Mouse (Mus musculus) heart, embryonic 11.5 days (tissue): ENCODE measurements around the gene Parp3. TPM values are rescaled to one million over a fixed set of nuclear protein-coding genes. Genes with fewer than 3 reads are reported as not detected.
A peak's percentile ranks its signal among the peaks of the same experiment; 100 is the strongest.

Experiments used
- ATAC-seq: fragments of 200-750 bp; cut with Nextera tagmentation; replicated peaks from 2 replicates; pipeline ENCODE4 v1.8.0; 2017; ENCODE audit warnings: moderate library complexity; ENCODE audit not compliant: insufficient number of reproducible peaks, low FRiP score, low TSS enrichment
- H3K27ac ChIP-seq: fragments of 300-500 bp; sonication (generic); 2 replicates; pipeline ENCODE4 v1.5.1; 2014; ENCODE audit warnings: mild to moderate bottlenecking, low read depth, low read length
- H3K27me3 ChIP-seq: fragments of 300-500 bp; sonication (generic); 2 replicates; pipeline ENCODE4 v1.6.1; 2014; ENCODE audit warnings: mild to moderate bottlenecking, low read length, mixed read lengths; ENCODE audit not compliant: control insufficient read depth, insufficient read depth
- H3K36me3 ChIP-seq: fragments of 300-500 bp; sonication (generic); 2 replicates; pipeline ENCODE4 v1.6.1; 2014; ENCODE audit warnings: mild to moderate bottlenecking, low read length, moderate library complexity, mixed read lengths; ENCODE audit not compliant: control insufficient read depth, insufficient read depth
- H3K4me1 ChIP-seq: fragments of 300-500 bp; sonication (generic); 2 replicates; pipeline ENCODE4 v1.6.1; 2014; ENCODE audit warnings: low read length; ENCODE audit not compliant: control insufficient read depth, insufficient read depth
- H3K4me2 ChIP-seq: fragments of 300-500 bp; sonication (generic); 2 replicates; pipeline ENCODE4 v1.6.1; 2014; ENCODE audit warnings: mild to moderate bottlenecking, moderate library complexity
- H3K4me3 ChIP-seq: fragments of 300-500 bp; sonication (generic); 2 replicates; pipeline ENCODE4 v1.5.1; 2014; ENCODE audit warnings: low read depth, low read length
- H3K9ac ChIP-seq: fragments of 300-500 bp; sonication (generic); 2 replicates; pipeline ENCODE4 v1.6.1; 2014; ENCODE audit warnings: mild to moderate bottlenecking, low read depth, low read length, moderate library complexity
- H3K9me3 ChIP-seq: fragments of 300-500 bp; sonication (generic); replicated peaks from 2 replicates; pipeline ENCODE4 v1.6.1; 2016; ENCODE audit warnings: low read length; ENCODE audit not compliant: control insufficient read depth
- WGBS: fragments of 180-500 bp; shearing (Covaris S2); extraction: QIAGEN DNeasy Blood & Tissue Kit; methylation state at CpG from one replicate; pipeline ENCODE4 v1.1.7; 2014; ENCODE audit not compliant: insufficient replicate concordance; 5-methylcytosine and 5-hydroxymethylcytosine counted together
- polyA plus RNA-seq: library from polyadenylated mRNA; unstranded; fragments of >200 nt; fragmentation: Nextera tagmentation; extraction: Ambion mirVana; gene quantifications from 2 replicates; pipeline ENCODE4 v1.2.1, GENCODE M21; 2014

Parp3 gene
- polyA plus RNA-seq, result 1.0 and 1.9 TPM in 2 replicates

DNA sequence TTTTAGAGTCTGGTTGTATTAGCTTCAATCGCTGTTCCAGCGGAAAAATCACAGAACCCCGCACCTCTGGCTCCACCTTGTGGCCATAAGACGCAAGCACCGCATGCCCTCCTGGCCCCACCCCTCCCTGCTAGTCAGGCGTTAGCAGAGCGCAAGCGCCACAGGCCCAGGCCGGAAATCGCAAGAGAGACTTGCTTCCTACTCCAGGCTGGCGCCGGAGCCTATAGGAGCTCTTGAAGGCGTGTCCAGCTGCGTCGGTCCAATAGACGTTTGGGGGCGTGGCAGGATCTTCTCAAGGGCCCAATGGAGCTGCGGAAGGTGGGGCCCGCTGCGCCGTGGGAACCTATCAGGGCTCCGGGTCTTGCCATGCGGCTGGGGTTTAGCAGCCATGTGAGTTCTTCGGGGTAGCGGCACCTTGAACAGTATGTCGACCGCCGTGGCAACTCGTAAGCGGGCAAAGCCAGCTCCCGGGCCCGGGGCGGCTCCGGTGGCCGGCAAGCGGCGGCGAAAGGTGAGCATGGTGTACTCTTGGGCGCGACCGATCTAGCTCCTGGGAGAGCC is at the start of gene Parp3:
Gene Parp3 (minus strand): TSS at position 26 of the 561 bp plus-strand sequence.
- peak within 1 kb of the TSS; percentile 57 for H3K4me3 ChIP-seq
- no peaks in the 10 kb centered on the region for H3K27me3 ChIP-seq
- H3K4me2 ChIP-seq, result peak within 1 kb of the TSS; percentile 77
- peak within 1 kb of the TSS; percentile 63 for H3K9ac ChIP-seq
- H3K27ac ChIP-seq, result no peak within 1 kb of the TSS
- WGBS, result under 1% methylated on average over 41 of the region's 41 CpGs
- peaks cover 28% of the 10 kb centered on the region for H3K4me1 ChIP-seq
- ATAC-seq, result peak; percentile 98
- H3K9me3 ChIP-seq, result no peaks in the 10 kb centered on the region
- no peaks in the 10 kb centered on the region for H3K36me3 ChIP-seq

- no peak overlapping the region for H3K4me3 ChIP-seq
- H3K9ac ChIP-seq, result no peak overlapping the region
- no peaks in the 10 kb centered on the region for H3K9me3 ChIP-seq
- no peak for ATAC-seq
- no peaks in the 10 kb centered on the region for H3K4me1 ChIP-seq
- H3K36me3 ChIP-seq, result no peaks in the 10 kb centered on the region
- H3K27ac ChIP-seq, result no peak overlapping the region
- H3K27me3 ChIP-seq, result peaks cover 4% of the 10 kb centered on the region
- H3K4me2 ChIP-seq, result no peak overlapping the region
- 70% methylated on average over 8 of the region's 8 CpGs for WGBS
Measured at GRCm38 (mm10) chr9:106519909-106520308, 43.2 kb upstream of the Parp3 start.

GRCm38 (mm10) chr9:106519433-106519832 is 42.7 kb upstream of the Parp3 start:
- WGBS, result 65% methylated on average over 2 of the region's 2 CpGs
- H3K36me3 ChIP-seq, result no peaks in the 10 kb centered on the region

DNA sequence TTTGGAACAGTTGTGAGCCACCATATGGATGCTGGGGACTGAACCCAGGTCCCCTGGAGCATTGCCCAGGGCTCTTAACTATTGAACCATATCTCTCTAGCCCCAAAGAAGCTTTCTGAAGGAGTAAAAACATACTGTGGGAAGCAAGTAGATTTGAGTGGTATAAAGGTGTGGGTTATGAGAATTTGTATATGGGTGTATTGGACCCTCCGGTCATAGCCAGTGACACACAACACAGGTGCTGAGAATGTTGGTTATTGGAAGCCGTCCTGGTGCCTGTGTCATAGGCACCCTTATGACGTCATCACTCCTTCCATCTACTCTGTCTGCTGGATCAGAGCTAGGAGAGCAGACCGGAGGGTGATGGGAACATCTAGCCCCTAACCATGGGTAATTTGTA is 37.5 kb upstream of the Parp3 start, which contains the start of gene Iqcf5:
Gene Iqcf5 (plus strand): TSS at position 301 of the 400 bp plus-strand sequence.
- no peak for ATAC-seq
- 82% methylated on average over 4 of the region's 4 CpGs for WGBS
- H3K27me3 ChIP-seq, result peaks cover 3% of the 10 kb centered on the region; the same call in 1 of the 2 replicates

More at GRCm38 (mm10) chr9:106519433-106519832, 42.7 kb upstream of the Parp3 start:
- no peak overlapping the region for H3K27ac ChIP-seq
- H3K4me2 ChIP-seq, result no peak overlapping the region
- no peaks in the 10 kb centered on the region for H3K9me3 ChIP-seq
- no peak for ATAC-seq
- no peaks in the 10 kb centered on the region for H3K4me1 ChIP-seq
- no peak overlapping the region for H3K4me3 ChIP-seq
- peaks cover 4% of the 10 kb centered on the region for H3K27me3 ChIP-seq
- H3K9ac ChIP-seq, result no peak overlapping the region

GRCm38 (mm10) chr9:106513566-106513965 is 36.8 kb upstream of the Parp3 start:
- Histone ChIP-seq H3K4me1 (peaks cover 8% of the 10 kb centered on the region), H3K4me2 (no peak overlapping the region), H3K27ac (no peak overlapping the region), H3K4me3 (no peak overlapping the region), H3K36me3 (no peaks in the 10 kb centered on the region), H3K9me3 (no peaks in the 10 kb centered on the region), H3K9ac (no peak overlapping the region), H3K27me3 (peaks cover 3% of the 10 kb centered on the region; the same call in 1 of the 2 replicates)
- no peak for ATAC-seq
- WGBS, result 68% methylated on average over 6 of the region's 6 CpGs

More for the DNA sequence above, 37.5 kb upstream of the Parp3 start, which contains the start of gene Iqcf5:
- Histone ChIP-seq H3K36me3 (no peaks in the 10 kb centered on the region), H3K9ac (no peak within 1 kb of the TSS), H3K9me3 (no peaks in the 10 kb centered on the region), H3K4me3 (no peak within 1 kb of the TSS), H3K4me2 (no peak within 1 kb of the TSS), H3K27ac (no peak within 1 kb of the TSS), H3K4me1 (peaks cover 8% of the 10 kb centered on the region)

DNA sequence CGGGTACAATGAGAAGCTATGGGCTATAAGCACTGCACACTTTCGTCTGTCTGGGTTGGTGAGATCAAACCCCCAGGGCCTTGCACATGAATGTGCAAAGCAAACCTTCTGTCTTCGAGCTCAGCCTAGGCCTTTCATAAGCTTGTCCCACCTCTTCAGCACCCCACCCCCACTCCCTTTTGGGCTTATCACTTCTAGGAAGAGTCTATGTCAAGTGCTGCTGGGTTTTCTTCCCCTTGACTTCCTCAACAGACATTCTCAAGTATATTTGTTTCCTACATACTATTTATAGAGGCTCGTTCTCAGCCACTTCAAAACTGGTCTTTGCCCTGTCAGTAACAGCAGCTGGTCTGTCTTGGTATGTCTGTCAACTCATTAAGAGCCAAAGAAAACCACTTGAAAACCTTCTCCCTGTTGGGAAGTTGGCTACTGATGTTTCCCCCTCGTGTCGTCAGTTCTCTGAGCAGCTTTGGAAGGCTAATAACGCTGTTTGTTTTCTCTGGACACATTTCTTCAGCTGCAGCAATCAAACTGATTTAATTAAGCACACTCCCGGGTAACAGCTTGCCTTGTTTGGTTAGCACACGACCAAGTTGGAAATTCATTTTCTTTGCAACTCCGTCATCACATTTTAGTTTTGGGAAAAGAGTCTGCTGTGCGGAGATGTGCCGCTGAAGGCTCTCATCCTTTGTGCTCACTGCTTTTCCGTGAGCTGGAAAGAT is 36.1 kb upstream of the Parp3 start:
- H3K4me1 ChIP-seq, result peaks cover 8% of the 10 kb centered on the region
- no peak overlapping the region for H3K27ac ChIP-seq
- peaks cover 3% of the 10 kb centered on the region; the same call in 1 of the 2 replicates for H3K27me3 ChIP-seq
- WGBS, result 41% methylated on average over 13 of the region's 13 CpGs
- ATAC-seq, result no peak
- H3K4me2 ChIP-seq, result no peak overlapping the region
- H3K36me3 ChIP-seq, result no peaks in the 10 kb centered on the region
- no peak overlapping the region for H3K9ac ChIP-seq
- H3K4me3 ChIP-seq, result no peak overlapping the region
- no peaks in the 10 kb centered on the region for H3K9me3 ChIP-seq

GRCm38 (mm10) chr9:106509356-106509755 is 32.6 kb upstream of the Parp3 start:
- ATAC-seq, result no peak
- no peak overlapping the region for H3K9ac ChIP-seq
- no peaks in the 10 kb centered on the region for H3K36me3 ChIP-seq
- peaks cover 5% of the 10 kb centered on the region; the same call in 1 of the 2 replicates for H3K27me3 ChIP-seq
- H3K9me3 ChIP-seq, result no peaks in the 10 kb centered on the region
- peaks cover 8% of the 10 kb centered on the region for H3K4me1 ChIP-seq
- H3K4me2 ChIP-seq, result no peak overlapping the region
- H3K27ac ChIP-seq, result no peak overlapping the region
- WGBS, result 86% methylated on average over 10 of the region's 10 CpGs
- no peak overlapping the region for H3K4me3 ChIP-seq

DNA sequence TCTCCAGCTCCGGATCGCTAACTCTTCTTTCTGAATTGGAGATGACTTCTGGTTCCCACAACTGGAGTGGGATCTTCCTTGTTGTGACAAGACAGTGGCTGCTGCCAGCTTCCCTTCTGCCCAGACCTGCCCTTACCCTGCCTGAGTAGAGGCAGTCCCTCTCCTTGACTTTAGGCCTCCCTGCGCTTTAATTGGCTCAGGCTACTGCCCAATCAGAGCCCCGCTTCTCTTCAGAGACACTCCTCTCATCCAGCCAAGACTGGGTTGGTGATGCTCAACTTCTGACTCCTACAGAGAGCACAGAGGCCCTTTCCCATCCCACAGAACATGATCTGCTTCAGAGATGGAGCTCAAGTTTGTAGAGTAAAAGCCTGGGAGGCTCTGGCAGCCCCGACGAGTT is 27.5 kb upstream of the Parp3 start:
- Histone ChIP-seq H3K4me1 (no peaks in the 10 kb centered on the region), H3K9ac (no peak overlapping the region), H3K27me3 (peaks cover 5% of the 10 kb centered on the region), H3K4me3 (no peak overlapping the region), H3K27ac (no peak overlapping the region), H3K36me3 (no peaks in the 10 kb centered on the region), H3K4me2 (no peak overlapping the region), H3K9me3 (no peaks in the 10 kb centered on the region)
- 68% methylated on average over 6 of the region's 6 CpGs for WGBS
- no peak for ATAC-seq
